Mouse (Mus musculus): ENCODE data around the gene Igf2bp2.

Gene Igf2bp2

GRCm38 (mm10) chr16:22149076-22149475, 14.0 kb downstream of the Igf2bp2 start:
- DNase-seq (ENCODE audit: low read depth) = no peak

GRCm38 (mm10) chr16:22147131-22147530, 16.0 kb downstream of the Igf2bp2 start:
- DNase-seq (ENCODE audit: low read depth) = no peak

GRCm38 (mm10) chr16:22146071-22146470, 17.0 kb downstream of the Igf2bp2 start:
- no peak for DNase-seq (ENCODE audit: low read depth)

- peak; percentile 82 for DNase-seq (ENCODE audit: low read depth)
Measured at GRCm38 (mm10) chr16:22144490-22144889, 18.6 kb downstream of the Igf2bp2 start.

GRCm38 (mm10) chr16:22140861-22141260, 22.2 kb downstream of the Igf2bp2 start:
- DNase-seq (ENCODE audit: low read depth) = no peak

GRCm38 (mm10) chr16:22139821-22140220, 23.3 kb downstream of the Igf2bp2 start:
- DNase-seq (ENCODE audit: low read depth) = no peak

GRCm38 (mm10) chr16:22136198-22136597, 26.9 kb downstream of the Igf2bp2 start:
- no peak for DNase-seq (ENCODE audit: low read depth)

GRCm38 (mm10) chr16:22131321-22131720, 31.8 kb downstream of the Igf2bp2 start:
- DNase-seq (ENCODE audit: low read depth) = no peak

GRCm38 (mm10) chr16:22129511-22129910, 33.6 kb downstream of the Igf2bp2 start:
- DNase-seq (ENCODE audit: low read depth) = no peak

- no peak for DNase-seq (ENCODE audit: low read depth)
Measured at GRCm38 (mm10) chr16:22128595-22128994, 34.5 kb downstream of the Igf2bp2 start.

- no peak for DNase-seq (ENCODE audit: low read depth)
Measured at GRCm38 (mm10) chr16:22127806-22128205, 35.3 kb downstream of the Igf2bp2 start.

GRCm38 (mm10) chr16:22126936-22127335, 36.2 kb downstream of the Igf2bp2 start:
- DNase-seq (ENCODE audit: low read depth) = no peak

GRCm38 (mm10) chr16:22124325-22124918, 38.7 kb downstream of the Igf2bp2 start:
- DNase-seq (ENCODE audit: low read depth) = peak; percentile 59

GRCm38 (mm10) chr16:22123658-22124057, 39.4 kb downstream of the Igf2bp2 start:
- DNase-seq (ENCODE audit: low read depth) = peak; percentile 59

- no peak for DNase-seq (ENCODE audit: low read depth)
Measured at GRCm38 (mm10) chr16:22121109-22121508, 42.0 kb downstream of the Igf2bp2 start.

- no peak for DNase-seq (ENCODE audit: low read depth)
Measured at GRCm38 (mm10) chr16:22119524-22119923, 43.6 kb downstream of the Igf2bp2 start.

GRCm38 (mm10) chr16:22118716-22119501, 44.2 kb downstream of the Igf2bp2 start:
- peak; percentile 34 for DNase-seq (ENCODE audit: low read depth)

- no peak for DNase-seq (ENCODE audit: low read depth)
Measured at GRCm38 (mm10) chr16:22118151-22118550, 44.9 kb downstream of the Igf2bp2 start.

- DNase-seq (ENCODE audit: low read depth) = no peak
Measured at GRCm38 (mm10) chr16:22116748-22117147, 46.4 kb downstream of the Igf2bp2 start.

- DNase-seq (ENCODE audit: low read depth) = no peak
Measured at GRCm38 (mm10) chr16:22116058-22116457, 47.0 kb downstream of the Igf2bp2 start.

- no peak for DNase-seq (ENCODE audit: low read depth)
Measured at GRCm38 (mm10) chr16:22110036-22110435, 53.1 kb downstream of the Igf2bp2 start.

GRCm38 (mm10) chr16:22109159-22109558, 53.9 kb downstream of the Igf2bp2 start:
- DNase-seq (ENCODE audit: low read depth) = no peak

GRCm38 (mm10) chr16:22107897-22108516, 55.1 kb downstream of the Igf2bp2 start:
- DNase-seq (ENCODE audit: low read depth) = peak; percentile 90
